Mouse (Mus musculus) c-Kit-positive CD71-positive TER-119-negative erythroid progenitor cells, embryonic 14.5 days (primary cell): ENCODE data around the gene Rpl18.
A peak's percentile ranks its signal among the peaks of the same experiment; 100 is the strongest.

Experiments
- DNase-seq: peaks from one replicate; pipeline ENCODE4 v3.0.0-alpha.2; 2013; ENCODE audit warnings: low read depth

The Rpl18 gene

DNA sequence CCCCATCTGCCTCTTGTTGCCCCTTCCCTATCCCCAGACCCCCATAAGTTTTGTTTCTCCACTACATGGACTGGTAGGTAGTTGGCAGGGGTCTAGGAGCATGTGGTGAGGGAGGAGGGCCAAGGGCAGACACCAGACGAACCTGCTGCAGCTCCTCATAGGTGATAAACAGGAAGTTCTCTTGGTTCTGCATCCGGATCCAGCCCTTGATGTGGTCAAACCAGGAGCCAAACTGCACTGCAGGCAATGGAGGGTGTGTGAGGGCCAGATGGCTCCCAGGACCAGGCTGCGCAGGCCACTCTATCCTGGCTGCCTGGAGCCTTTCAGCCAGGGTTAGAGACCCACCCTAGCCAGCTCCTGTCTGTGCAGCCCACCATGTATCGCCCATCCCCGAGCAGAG, 18.2 kb downstream of the Rpl18 start:
- no peak for DNase-seq

DNA sequence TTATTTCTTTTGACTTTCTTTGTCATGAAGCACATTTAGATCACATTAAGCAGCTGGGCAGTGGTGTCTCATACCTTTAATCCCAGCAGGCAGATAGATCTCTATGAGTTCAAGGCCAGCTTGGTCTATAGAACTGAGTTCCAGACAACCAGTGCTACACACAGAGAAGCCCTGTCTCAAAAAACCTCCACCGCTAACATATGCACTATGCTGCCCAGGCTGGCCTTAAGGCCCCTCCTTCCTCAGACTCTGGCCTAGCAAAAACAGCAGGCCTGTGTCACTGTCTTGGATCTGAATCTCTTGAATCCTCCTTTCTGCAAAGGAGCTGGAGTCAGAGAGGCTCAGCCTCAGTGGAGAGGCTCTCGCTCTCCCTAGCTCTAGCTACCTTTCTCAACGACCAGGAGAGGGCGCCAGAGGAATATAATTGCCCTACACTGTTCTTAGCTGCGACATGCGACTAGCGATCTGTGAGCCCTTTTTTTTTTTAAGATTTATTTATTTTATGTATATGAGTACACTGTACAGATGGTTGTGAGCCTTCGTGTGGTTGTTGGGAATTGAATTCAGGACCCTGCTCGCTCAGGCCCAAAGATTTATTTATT, 24.0 kb downstream of the Rpl18 start:
- peak; percentile 87 for DNase-seq

DNA sequence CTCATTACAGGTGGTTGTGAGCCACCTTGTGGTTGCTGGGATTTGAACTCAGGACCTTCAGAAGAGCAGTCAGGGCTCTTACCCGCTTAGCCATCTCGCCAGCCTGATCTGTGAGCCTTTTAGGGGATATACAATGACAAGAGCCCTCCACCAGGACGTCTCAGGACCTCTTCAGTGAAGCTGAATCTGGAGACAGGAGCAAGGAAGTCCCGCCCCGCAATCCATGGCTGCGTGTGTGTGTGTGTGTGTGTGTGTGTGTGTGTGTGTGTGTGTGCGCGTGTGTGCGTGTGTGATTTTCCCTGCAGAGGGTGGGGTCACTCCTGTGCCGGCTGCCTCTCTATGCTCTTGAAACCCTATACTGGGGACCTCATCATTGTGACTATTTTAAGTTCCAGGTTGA, 24.6 kb downstream of the Rpl18 start:
- no peak for DNase-seq

DNA sequence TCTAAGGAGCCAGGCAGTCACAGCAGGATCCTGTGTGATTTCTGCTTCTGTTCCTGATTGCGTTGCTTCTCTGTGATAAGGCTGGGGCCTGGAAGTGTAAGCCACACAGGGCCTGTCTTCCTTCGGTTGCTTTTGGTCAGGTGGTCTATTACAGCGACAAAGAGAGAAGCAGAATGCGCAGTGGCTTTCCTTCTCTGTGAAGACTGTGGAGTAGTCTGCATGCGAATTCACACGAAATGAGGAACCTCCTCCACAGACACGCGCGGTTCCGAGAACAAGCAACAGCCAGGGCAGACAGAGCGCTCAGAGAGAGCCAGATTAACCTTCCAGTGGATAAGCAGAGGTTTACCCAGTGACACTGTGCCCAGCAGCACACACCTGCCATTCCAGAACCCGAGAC, 26.1 kb downstream of the Rpl18 start:
- no peak for DNase-seq

DNA sequence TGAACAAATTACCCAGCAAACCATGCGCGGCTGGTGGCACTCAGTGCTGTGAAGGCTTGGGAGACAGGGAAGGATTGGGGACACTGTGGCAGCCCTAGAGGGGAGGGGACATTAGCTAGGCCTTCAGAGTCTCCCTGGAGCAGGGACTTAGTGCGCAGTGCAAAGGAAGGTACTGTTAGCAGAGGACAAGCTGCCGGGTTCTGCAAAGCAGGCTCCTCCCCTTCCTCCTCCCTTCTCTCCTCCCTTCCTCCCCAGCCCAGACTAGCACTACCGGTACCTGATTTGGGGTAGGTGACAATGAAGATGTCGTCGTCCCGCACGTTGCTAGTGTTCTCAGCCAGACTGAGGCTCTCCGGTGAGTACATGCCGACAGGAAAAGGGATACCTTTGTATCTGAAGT, 26.5 kb downstream of the Rpl18 start:
- no peak for DNase-seq

GRCm38 (mm10) chr7:45742338-45742737, 27.1 kb downstream of the Rpl18 start:
- DNase-seq = no peak

GRCm38 (mm10) chr7:45744387-45744786, 29.1 kb downstream of the Rpl18 start:
- DNase-seq = peak; percentile 34

DNA sequence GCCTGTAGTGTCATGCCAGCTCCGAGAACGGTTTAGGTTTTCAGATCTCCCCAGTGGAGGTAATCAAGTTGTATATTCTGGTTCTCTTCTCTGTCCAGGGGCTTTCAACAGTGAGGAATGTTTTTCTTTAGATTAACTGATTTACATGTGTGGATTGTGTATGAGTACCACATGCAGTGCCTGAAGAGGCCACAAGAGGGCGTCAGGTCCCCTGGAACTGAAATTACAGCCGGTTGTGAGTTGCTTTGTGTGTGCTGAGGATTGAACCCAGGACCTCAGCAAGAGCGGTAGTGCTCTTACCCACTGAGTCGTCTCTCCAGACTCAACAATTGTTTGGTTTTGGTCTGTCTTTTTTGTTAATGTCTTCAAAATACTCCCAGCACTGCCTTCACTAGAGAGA, 31.3 kb downstream of the Rpl18 start:
- no peak for DNase-seq

GRCm38 (mm10) chr7:45747450-45747849, 32.2 kb downstream of the Rpl18 start:
- DNase-seq = no peak

GRCm38 (mm10) chr7:45748110-45748509, 32.9 kb downstream of the Rpl18 start:
- DNase-seq = no peak

DNA sequence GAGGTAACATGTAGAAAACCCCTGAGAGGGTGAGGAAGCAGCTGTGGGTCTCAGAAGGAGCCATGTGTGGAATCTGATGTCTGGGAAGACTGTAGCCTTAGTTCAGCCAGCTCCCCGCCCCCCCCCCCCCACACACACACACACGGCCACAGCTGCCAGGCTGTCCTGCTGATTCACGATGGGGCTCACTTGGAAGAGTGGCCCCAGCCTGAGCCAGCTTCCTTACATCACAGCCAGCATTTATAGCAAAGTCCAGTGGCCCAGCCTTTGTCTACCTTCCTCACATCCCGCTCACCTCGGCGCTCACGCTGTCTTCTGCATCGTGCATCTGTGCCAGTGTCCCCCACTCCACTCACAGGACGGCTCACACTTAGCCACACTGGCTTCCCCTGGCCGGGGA, 34.1 kb downstream of the Rpl18 start:
- DNase-seq = no peak

DNA sequence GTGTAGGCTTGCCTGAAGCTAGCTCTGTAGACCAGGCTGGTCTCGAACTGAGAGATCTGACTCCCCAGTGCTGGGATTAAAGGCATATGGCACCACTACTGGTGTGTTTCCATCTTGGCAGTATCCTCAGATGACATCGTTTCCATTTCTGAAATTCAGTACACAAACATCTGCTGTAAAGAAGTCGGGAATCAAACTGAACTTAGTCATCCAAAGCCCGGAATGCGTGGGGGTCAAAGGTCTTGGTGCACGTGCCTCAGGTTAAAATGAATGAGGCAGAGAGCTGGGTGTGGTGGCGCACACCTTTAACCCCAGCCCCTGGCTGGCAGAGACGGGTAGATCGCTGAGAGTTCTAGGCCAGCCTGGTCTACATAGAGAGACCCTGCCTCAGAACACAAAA, 34.9 kb downstream of the Rpl18 start:
- no peak for DNase-seq

DNA sequence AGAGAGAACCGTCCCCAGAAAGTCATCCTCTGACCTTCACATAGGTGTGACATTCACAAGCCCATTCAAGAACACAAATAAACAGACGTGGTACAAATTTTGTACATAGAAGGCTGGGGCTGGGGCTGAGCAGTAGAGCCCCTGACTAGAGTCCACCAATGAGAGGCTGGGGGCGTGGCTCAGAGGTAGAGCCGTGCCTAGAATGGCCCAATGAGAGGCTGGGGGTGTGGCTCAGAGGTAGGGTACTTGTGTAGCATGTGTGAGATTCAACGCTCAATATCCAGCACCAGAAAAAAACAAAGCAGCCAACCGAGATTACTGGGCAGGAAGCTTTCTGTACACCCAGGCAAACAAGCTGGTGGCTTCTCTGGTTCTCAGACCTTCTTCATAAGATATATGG, 40.4 kb downstream of the Rpl18 start:
- DNase-seq = no peak

GRCm38 (mm10) chr7:45759400-45759799, 44.1 kb downstream of the Rpl18 start:
- DNase-seq = no peak

GRCm38 (mm10) chr7:45760151-45760550, 44.9 kb downstream of the Rpl18 start:
- no peak for DNase-seq

DNA sequence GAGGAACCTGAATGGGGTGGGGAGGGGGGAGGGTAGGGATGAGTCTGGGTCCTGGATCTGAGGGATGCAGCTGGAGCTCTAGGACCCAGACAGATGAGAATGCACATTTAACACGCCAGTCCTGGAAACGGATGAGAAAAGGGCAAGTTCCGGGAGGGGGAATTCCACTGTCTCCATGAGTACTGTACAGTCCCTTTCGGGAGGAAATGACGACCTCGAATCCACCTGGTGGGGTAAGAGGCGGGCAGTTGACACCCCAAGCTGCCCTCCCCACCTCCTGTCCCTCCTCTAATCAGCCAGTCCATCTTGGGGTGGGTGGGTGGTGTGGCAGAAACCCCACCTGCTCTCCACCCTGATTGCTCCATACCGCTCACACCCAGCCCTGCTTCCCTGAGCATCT, 50.7 kb downstream of the Rpl18 start:
- no peak for DNase-seq

DNA sequence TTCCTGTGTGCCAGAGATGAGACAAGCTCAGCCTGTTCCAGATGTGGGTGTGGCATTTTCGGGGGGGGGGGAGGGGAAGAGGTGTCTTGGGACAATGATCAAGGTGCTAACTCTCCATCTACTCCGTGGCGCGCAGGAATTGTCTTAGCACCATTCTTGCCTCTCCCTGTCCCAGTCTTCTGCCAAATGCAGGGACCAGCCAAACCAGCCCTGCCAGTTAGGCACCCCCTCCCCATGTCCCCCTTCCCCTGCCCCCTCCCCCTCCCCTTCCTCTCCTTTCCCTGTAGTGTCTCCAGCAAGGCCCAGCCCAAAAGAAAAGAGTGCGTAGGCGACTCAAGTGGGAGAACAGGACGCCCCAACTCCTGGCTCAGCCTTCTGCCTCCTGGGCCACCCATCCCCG, 51.5 kb downstream of the Rpl18 start:
- no peak for DNase-seq

- no peak for DNase-seq
Measured at GRCm38 (mm10) chr7:45767500-45767899, 52.2 kb downstream of the Rpl18 start.
